Mouse (Mus musculus) midbrain, embryonic 16.5 days (tissue): ENCODE measurements around the gene Cebpa. TPM values are rescaled to one million over a fixed set of nuclear protein-coding genes. Genes with fewer than 3 reads are reported as not detected.

Experiments used
- ATAC-seq: fragments of 200-750 bp; cut with Nextera tagmentation; 2 replicates; pipeline ENCODE4 v1.8.0; 2017; ENCODE audit warnings: moderate TSS enrichment
- H3K27ac ChIP-seq: fragments of 300-500 bp; sonication (generic); 2 replicates; pipeline ENCODE4 v1.5.1; 2014; ENCODE audit warnings: mild to moderate bottlenecking, low read length, mixed read lengths
- H3K27me3 ChIP-seq: fragments of 300-500 bp; sonication (generic); 2 replicates; pipeline ENCODE4 v1.6.1; 2014; ENCODE audit warnings: low read depth, low read length, mixed read lengths; ENCODE audit not compliant: control insufficient read depth, insufficient read depth
- H3K36me3 ChIP-seq: fragments of 300-500 bp; sonication (generic); 2 replicates; pipeline ENCODE4 v1.6.1; 2014; ENCODE audit warnings: mild to moderate bottlenecking, low read length, moderate library complexity, mixed read lengths; ENCODE audit not compliant: control insufficient read depth, insufficient read depth
- H3K4me1 ChIP-seq: fragments of 300-500 bp; sonication (generic); 2 replicates; pipeline ENCODE4 v1.6.1; 2014; ENCODE audit warnings: mild to moderate bottlenecking, low read length, mixed read lengths; ENCODE audit not compliant: control insufficient read depth, insufficient read depth
- H3K4me2 ChIP-seq: fragments of 300-500 bp; sonication (generic); 2 replicates; pipeline ENCODE4 v1.6.1; 2014; ENCODE audit warnings: mild to moderate bottlenecking, low read length, mixed read lengths
- H3K4me3 ChIP-seq: fragments of 300-500 bp; sonication (generic); 2 replicates; pipeline ENCODE4 v1.5.1; 2014; ENCODE audit warnings: low read depth, mild to moderate bottlenecking, low read length, moderate library complexity, mixed read lengths
- H3K9ac ChIP-seq: fragments of 300-500 bp; sonication (generic); 2 replicates; pipeline ENCODE4 v1.6.1; 2014; ENCODE audit warnings: low read depth, low read length, mixed read lengths
- H3K9me3 ChIP-seq: fragments of 300-500 bp; sonication (generic); replicated peaks from 2 replicates; pipeline ENCODE4 v1.6.1; 2014; ENCODE audit warnings: mild to moderate bottlenecking, low read length, mixed read lengths; ENCODE audit not compliant: control insufficient read depth, poor library complexity, severe bottlenecking
- WGBS: fragments of 180-500 bp; shearing (Covaris S2); extraction: QIAGEN DNeasy Blood & Tissue Kit; methylation state at CpG from one replicate; pipeline ENCODE4 v1.1.7; 2014; 5-methylcytosine and 5-hydroxymethylcytosine counted together
- polyA plus RNA-seq: library from polyadenylated mRNA; unstranded; fragments of >200 nt; fragmentation: Nextera tagmentation; extraction: Ambion mirVana; gene quantifications from 2 replicates; pipeline ENCODE4 v1.2.1, GENCODE M21; 2015

Cebpa gene
- polyA plus RNA-seq, 1 experiment from 2014 or later: 0.33 TPM

DNA sequence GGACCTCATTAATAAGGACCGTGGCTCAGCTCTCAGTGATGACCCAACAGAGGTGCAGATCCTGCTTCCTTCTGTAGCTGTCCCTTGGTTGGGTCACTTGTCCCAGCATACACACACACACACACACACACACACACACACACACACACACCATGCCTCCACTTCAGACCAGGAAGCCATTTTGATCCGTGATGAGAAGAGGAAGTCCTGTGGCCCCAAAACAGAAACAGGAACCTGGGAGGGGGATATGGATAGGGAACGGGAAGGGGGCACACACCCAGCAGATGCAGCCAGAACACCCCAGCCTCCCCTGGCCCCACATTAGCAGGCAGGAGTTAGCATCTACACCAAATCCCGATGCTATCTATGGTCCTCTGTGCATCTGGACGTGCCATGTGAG, 31.8 kb downstream of the Cebpa start:
- no peak for ATAC-seq
- Histone ChIP-seq H3K4me3 (no peak overlapping the region), H3K9ac (no peak overlapping the region), H3K27me3 (no peaks in the 10 kb centered on the region), H3K4me2 (no peak overlapping the region), H3K9me3 (no peaks in the 10 kb centered on the region), H3K27ac (no peak overlapping the region), H3K4me1 (no peaks in the 10 kb centered on the region), H3K36me3 (no peaks in the 10 kb centered on the region)
- whole genome bisulfite sequencing: 81% methylated on average over 5 of the region's 5 CpGs

DNA sequence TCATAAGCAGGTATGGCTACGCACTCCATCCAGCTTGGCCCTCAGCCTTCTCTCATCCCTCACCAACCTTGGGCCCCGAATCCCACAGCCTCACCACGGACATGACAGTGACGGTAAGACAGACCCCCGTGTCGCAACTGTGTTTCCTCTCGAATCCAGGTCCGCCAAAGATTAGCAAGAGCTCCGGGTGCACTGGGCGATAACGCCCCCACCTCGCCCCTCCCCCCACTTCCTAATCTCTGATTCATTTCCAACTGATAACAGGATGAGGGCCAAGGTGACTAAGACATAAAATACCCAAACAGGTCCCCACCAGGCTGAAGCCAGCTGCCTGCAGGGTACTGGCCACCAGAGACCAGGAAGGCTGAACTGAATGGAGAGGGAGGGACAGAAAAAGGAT, 35.4 kb downstream of the Cebpa start:
- H3K4me1 ChIP-seq: no peaks in the 10 kb centered on the region
- no peak for ATAC-seq
- H3K4me2 ChIP-seq: no peak overlapping the region
- no peak overlapping the region for H3K4me3 ChIP-seq
- no peak overlapping the region for H3K27ac ChIP-seq
- H3K9me3 ChIP-seq: no peaks in the 10 kb centered on the region
- H3K9ac ChIP-seq: no peak overlapping the region
- no peaks in the 10 kb centered on the region for H3K27me3 ChIP-seq
- H3K36me3 ChIP-seq: no peaks in the 10 kb centered on the region
- 85% methylated on average over 12 of the region's 12 CpGs for WGBS

DNA sequence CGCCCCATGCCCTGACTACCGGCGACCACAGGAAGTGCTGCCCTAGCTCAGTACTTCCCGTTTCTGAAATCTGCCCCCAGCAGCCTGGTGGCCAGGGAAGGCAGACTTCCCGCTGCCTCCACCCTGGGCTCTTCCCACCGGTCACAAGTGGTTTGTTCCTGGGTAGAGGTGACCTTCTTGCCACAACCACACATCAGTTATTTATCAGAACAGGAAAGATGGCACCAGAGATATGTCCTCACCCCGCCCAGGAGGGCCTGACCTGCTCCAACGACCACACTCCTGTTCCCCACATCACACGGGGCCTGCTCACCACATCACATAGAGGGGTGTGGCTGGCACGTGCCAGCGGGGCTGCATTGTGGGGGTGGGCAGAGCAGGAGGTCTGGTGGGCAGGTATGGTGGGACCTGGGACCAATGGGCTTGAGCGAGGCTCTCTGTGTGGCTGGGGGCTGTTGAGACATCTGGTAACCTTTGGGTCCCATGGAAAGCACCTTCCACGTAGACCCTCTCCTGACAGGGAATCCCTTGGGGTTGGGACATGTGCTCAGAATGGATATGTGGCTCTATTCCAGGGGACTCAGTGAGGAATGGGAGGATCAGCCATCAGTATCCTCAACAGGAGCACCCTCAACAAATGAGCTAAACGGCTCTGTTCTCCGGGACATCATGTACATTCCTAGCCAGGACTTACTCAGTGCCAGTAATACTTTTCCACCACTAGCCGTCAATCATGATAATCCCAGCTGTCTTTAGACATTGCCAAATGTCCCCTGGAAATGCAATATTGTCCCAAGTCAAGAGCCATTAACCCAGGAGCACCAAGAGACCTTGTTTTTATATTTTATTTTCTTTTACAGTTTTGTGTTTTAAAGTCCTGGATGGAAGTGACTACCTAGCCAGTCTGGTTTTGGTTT, 37.7 kb downstream of the Cebpa start:
- H3K36me3 ChIP-seq: no peaks in the 10 kb centered on the region
- no peak overlapping the region for H3K27ac ChIP-seq
- H3K4me1 ChIP-seq: no peaks in the 10 kb centered on the region
- WGBS: 82% methylated on average over 16 of the region's 16 CpGs
- no peak for ATAC-seq
- no peaks in the 10 kb centered on the region for H3K9me3 ChIP-seq
- H3K9ac ChIP-seq: no peak overlapping the region
- H3K27me3 ChIP-seq: no peaks in the 10 kb centered on the region
- no peak overlapping the region for H3K4me2 ChIP-seq
- H3K4me3 ChIP-seq: no peak overlapping the region

DNA sequence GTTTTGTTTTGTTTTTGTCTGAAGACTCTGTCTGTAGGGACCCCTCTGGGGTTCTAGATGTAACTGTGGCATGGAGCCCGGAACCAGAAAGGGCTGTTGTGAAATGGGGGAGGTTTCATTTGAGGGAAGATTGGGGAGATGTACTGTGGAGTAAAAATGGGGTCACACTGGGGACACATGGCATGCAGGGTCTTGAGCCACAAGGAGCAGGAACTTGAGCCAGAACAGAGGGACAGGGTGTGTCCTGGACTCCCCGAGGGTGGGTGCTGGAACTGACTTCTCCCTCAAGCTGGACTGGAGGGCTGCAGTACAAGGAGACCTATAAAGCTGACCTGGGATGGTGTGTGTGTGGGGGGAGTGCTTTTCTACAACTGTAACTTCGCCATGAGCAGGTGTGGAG, 38.4 kb downstream of the Cebpa start:
- 69% methylated on average over 3 of the region's 3 CpGs for WGBS
- no peaks in the 10 kb centered on the region for H3K27me3 ChIP-seq
- no peak overlapping the region for H3K4me2 ChIP-seq
- no peak overlapping the region for H3K27ac ChIP-seq
- no peak for ATAC-seq
- H3K4me1 ChIP-seq: no peaks in the 10 kb centered on the region
- H3K9me3 ChIP-seq: no peaks in the 10 kb centered on the region
- H3K36me3 ChIP-seq: no peaks in the 10 kb centered on the region
- H3K9ac ChIP-seq: no peak overlapping the region
- no peak overlapping the region for H3K4me3 ChIP-seq

DNA sequence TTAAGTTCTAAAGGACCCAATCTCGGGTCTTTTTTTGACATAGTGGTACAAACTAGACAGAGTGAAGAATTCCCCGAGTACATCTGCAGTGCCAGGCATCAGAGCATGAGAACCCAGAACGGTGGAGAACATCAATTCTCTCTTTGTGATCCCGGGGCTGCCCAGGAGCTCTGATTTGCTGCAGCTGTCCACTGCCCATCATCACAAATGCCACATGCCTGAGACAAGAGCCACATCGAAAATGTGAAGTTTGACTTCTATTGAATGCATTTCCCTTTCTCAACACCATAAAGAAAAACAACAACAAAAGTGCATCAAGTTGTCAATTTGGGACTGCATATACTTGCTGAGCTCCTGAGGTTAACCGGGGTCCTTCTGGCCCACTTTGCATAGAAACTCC, 43.4 kb downstream of the Cebpa start:
- no peak overlapping the region for H3K4me3 ChIP-seq
- H3K36me3 ChIP-seq: no peaks in the 10 kb centered on the region
- H3K27ac ChIP-seq: no peak overlapping the region
- no peak overlapping the region for H3K9ac ChIP-seq
- H3K27me3 ChIP-seq: no peaks in the 10 kb centered on the region
- no peak overlapping the region for H3K4me2 ChIP-seq
- WGBS: 83% methylated on average over 6 of the region's 6 CpGs
- ATAC-seq: no peak
- H3K4me1 ChIP-seq: no peaks in the 10 kb centered on the region
- H3K9me3 ChIP-seq: no peaks in the 10 kb centered on the region

DNA sequence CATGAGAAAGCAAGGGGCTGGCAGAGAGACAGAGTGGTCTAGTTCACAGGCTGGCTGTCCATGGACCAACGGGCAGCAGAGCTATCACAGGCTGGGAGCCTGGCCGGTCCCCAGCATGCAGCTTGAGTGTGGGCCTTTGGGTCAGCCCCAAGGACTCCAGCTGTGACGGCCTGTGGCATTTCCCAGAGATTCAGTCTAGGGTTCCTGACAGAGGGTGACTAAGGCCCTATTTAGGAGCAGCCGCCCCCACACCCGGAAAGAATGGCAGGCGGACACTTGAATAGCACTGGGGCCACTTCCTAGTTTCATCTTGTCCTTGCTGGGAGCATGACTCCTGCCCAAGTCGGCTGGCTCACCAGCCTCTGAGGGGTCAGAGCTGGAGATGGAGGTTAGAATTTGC, 44.5 kb downstream of the Cebpa start:
- WGBS: 72% methylated on average over 7 of the region's 7 CpGs
- Histone ChIP-seq H3K9me3 (no peaks in the 10 kb centered on the region), H3K4me2 (no peak overlapping the region), H3K4me3 (no peak overlapping the region), H3K9ac (no peak overlapping the region), H3K36me3 (no peaks in the 10 kb centered on the region), H3K4me1 (no peaks in the 10 kb centered on the region), H3K27ac (no peak overlapping the region), H3K27me3 (no peaks in the 10 kb centered on the region)
- no peak for ATAC-seq

DNA sequence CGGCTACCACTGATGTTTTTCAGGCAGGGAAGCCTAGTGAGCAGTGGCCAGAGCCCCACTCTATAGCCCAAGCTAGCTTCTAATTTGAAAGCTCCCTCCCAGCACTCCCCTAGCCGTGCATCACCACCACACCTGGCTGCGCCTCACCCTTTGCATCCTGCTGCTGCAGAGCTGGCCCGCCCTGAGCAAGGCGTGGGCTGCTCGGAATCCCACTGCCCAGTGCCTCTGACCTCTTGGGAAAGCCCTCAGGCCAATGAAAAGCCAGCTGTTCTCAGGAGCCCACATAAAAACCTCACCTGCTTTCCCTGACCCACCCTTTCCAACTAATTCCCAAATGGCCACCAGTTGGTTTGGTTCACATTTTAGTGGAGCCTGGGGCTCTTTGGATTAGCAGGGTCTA, 45.0 kb downstream of the Cebpa start:
- H3K36me3 ChIP-seq: no peaks in the 10 kb centered on the region
- no peak overlapping the region for H3K4me2 ChIP-seq
- H3K9me3 ChIP-seq: no peaks in the 10 kb centered on the region
- no peak for ATAC-seq
- H3K9ac ChIP-seq: no peak overlapping the region
- H3K4me1 ChIP-seq: no peaks in the 10 kb centered on the region
- H3K27ac ChIP-seq: no peak overlapping the region
- WGBS: 76% methylated on average over 6 of the region's 6 CpGs
- no peaks in the 10 kb centered on the region for H3K27me3 ChIP-seq
- H3K4me3 ChIP-seq: no peak overlapping the region

DNA sequence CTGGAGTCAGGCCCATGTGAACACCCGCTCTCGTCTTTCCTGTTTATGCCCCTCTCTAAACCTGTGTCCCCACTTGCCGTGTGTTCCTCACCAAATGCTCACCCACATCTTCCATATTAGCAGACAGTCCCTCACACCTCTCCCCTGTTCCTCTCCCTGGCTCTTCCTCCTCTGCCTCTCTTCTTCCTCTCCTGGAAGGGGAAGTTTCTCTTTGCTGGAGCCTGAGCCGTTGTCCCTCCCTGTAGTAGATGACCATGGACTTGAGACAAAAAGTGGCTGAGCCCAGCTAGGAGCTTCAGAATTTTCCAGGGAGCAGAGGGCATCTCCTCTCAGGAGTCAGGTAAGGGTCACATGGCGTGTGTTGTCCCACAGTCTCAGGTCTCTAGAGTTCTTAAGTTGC, 47.9 kb downstream of the Cebpa start:
- Histone ChIP-seq H3K4me2 (no peak overlapping the region), H3K36me3 (no peaks in the 10 kb centered on the region), H3K4me1 (no peaks in the 10 kb centered on the region), H3K27me3 (no peaks in the 10 kb centered on the region), H3K4me3 (no peak overlapping the region), H3K9me3 (no peaks in the 10 kb centered on the region), H3K27ac (no peak overlapping the region), H3K9ac (no peak overlapping the region)
- ATAC-seq: no peak
- WGBS: 90% methylated on average over 5 of the region's 5 CpGs

DNA sequence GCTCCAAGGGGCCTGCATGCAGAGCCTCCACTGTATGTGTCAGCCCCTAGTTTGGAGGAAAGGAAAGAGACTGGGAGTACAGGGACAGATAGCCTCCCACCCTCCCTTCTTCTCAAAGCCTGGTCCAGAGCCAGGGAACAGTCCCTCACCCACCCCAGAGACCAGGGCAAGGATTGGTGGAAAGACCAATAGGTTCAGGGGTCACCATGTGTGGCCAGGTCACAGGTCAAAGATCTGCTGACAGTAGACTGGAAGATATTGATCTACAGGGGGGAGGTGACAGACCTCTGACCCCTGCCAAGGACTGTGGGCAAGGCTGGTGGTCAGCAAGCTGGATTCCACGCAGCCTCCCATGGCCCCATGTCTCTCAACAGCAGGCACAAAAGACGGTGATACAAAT, 48.8 kb downstream of the Cebpa start:
- WGBS: 79% methylated on average over 2 of the region's 2 CpGs
- ATAC-seq: no peak
- no peak overlapping the region for H3K9ac ChIP-seq
- H3K36me3 ChIP-seq: no peaks in the 10 kb centered on the region
- H3K4me3 ChIP-seq: no peak overlapping the region
- no peak overlapping the region for H3K4me2 ChIP-seq
- H3K4me1 ChIP-seq: no peaks in the 10 kb centered on the region
- no peak overlapping the region for H3K27ac ChIP-seq
- no peaks in the 10 kb centered on the region for H3K9me3 ChIP-seq
- no peaks in the 10 kb centered on the region for H3K27me3 ChIP-seq
